Mouse (Mus musculus): ENCODE results near the gene Gm20388. TPM values are rescaled to one million over a fixed set of nuclear protein-coding genes. Genes with fewer than 3 reads are reported as not detected.
"Not testable (repeated sequence)": the region's sequence is repeated elsewhere in the genome, so short reads cannot be mapped to it uniquely, and the experiment has no call there.

Gene Gm20388
- total RNA-seq, 2 experiments from 2014 or later, result 12.7 TPM; not detected in 1

- DNase-seq, result no peak
Observed at GRCm38 (mm10) chr8:121293418-121293817, 1382.8 kb downstream of the Gm20388 start.

- no peak for DNase-seq
Observed at GRCm38 (mm10) chr8:121294234-121295108, 1383.8 kb downstream of the Gm20388 start.

- DNase-seq, result no peak
Observed at GRCm38 (mm10) chr8:121296082-121296481, 1385.4 kb downstream of the Gm20388 start.

GRCm38 (mm10) chr8:121296597-121296996 is 1386.0 kb downstream of the Gm20388 start:
- no peak for DNase-seq

- no peak for DNase-seq
Observed at GRCm38 (mm10) chr8:121297299-121297698, 1386.7 kb downstream of the Gm20388 start.

- DNase-seq, result no peak
Observed at GRCm38 (mm10) chr8:121300066-121300465, 1389.4 kb downstream of the Gm20388 start.

- DNase-seq, result no peak
Observed at GRCm38 (mm10) chr8:121300501-121301411, 1390.1 kb downstream of the Gm20388 start.

GRCm38 (mm10) chr8:121301431-121301830 is 1390.8 kb downstream of the Gm20388 start:
- DNase-seq, result no peak

- no peak for DNase-seq
Observed at GRCm38 (mm10) chr8:121301978-121302649, 1391.5 kb downstream of the Gm20388 start.

- peak; percentile 45 to 59 for DNase-seq
Observed at GRCm38 (mm10) chr8:121307723-121308122, 1397.1 kb downstream of the Gm20388 start.

- DNase-seq, result no peak
Observed at GRCm38 (mm10) chr8:121310976-121311819, 1400.6 kb downstream of the Gm20388 start.

- no peak for DNase-seq
Observed at GRCm38 (mm10) chr8:121313458-121313857, 1402.8 kb downstream of the Gm20388 start.

- DNase-seq, result no peak
Observed at GRCm38 (mm10) chr8:121314036-121314435, 1403.4 kb downstream of the Gm20388 start.

- no peak for DNase-seq
Observed at GRCm38 (mm10) chr8:121315569-121315968, 1404.9 kb downstream of the Gm20388 start.

- DNase-seq, result no peak
Observed at GRCm38 (mm10) chr8:121316009-121316408, 1405.4 kb downstream of the Gm20388 start.

- not testable (repeated sequence) for DNase-seq
Observed at GRCm38 (mm10) chr8:121318756-121319155, 1408.1 kb downstream of the Gm20388 start.

- no peak for DNase-seq
Observed at GRCm38 (mm10) chr8:121319491-121319890, 1408.8 kb downstream of the Gm20388 start.

- no peak for DNase-seq
Observed at GRCm38 (mm10) chr8:121326164-121326910, 1415.7 kb downstream of the Gm20388 start.

- DNase-seq, result no peak
Observed at GRCm38 (mm10) chr8:121332436-121332835, 1421.8 kb downstream of the Gm20388 start.

- no peak for DNase-seq
Observed at GRCm38 (mm10) chr8:121334495-121335424, 1424.1 kb downstream of the Gm20388 start.
